Mouse (Mus musculus) neural tube, embryonic 14.5 days (tissue): ENCODE measurements at regions not wholly inside any gene's neighbourhood (a gene's known extent, or its start where the extent isn't known, plus 50 kb on each side); places are given as distances from the start of the nearest gene placed in this dataset.

ENCODE experiments used
- ATAC-seq: fragments of 200-750 bp; cut with Nextera tagmentation; 2 replicates; pipeline ENCODE4 v1.8.0; 2017; ENCODE audit warnings: low read depth, mild to moderate bottlenecking, moderate TSS enrichment, moderate library complexity
- H3K27ac ChIP-seq: fragments of 300-500 bp; sonication (generic); 2 replicates; pipeline ENCODE4 v1.5.1; 2014; ENCODE audit warnings: low read depth, mild to moderate bottlenecking, control low read depth, low read length, moderate library complexity, mixed read lengths
- H3K27me3 ChIP-seq: fragments of 300-500 bp; sonication (generic); 2 replicates; pipeline ENCODE4 v1.6.1; 2014; ENCODE audit warnings: low read length; ENCODE audit not compliant: control insufficient read depth, insufficient read depth
- H3K36me3 ChIP-seq: fragments of 300-500 bp; sonication (generic); 2 replicates; pipeline ENCODE4 v1.6.1; 2014; ENCODE audit warnings: low read length, mixed read lengths; ENCODE audit not compliant: control insufficient read depth, insufficient read depth
- H3K4me1 ChIP-seq: fragments of 300-500 bp; sonication (generic); 2 replicates; pipeline ENCODE4 v1.6.1; 2014; ENCODE audit warnings: low read length; ENCODE audit not compliant: control insufficient read depth, insufficient read depth
- H3K4me2 ChIP-seq: fragments of 300-500 bp; sonication (generic); 2 replicates; pipeline ENCODE4 v1.6.1; 2014; ENCODE audit warnings: mild to moderate bottlenecking, low read depth, low read length, control low read depth
- H3K4me3 ChIP-seq: fragments of 300-500 bp; sonication (generic); 2 replicates; pipeline ENCODE4 v1.5.1; 2014; ENCODE audit warnings: low read depth, low read length, control low read depth, mixed read lengths
- H3K9ac ChIP-seq: fragments of 300-500 bp; sonication (generic); replicated peaks from 2 replicates; pipeline ENCODE4 v1.6.1; 2014; ENCODE audit warnings: low read depth, mild to moderate bottlenecking, control low read depth, low read length, mixed read lengths
- H3K9me3 ChIP-seq: fragments of 300-500 bp; sonication (generic); 2 replicates; pipeline ENCODE4 v1.6.1; 2016; ENCODE audit warnings: low read length; ENCODE audit not compliant: control insufficient read depth
- WGBS: fragments of 180-500 bp; shearing (Covaris S2); extraction: QIAGEN DNeasy Blood & Tissue Kit; methylation state at CpG from one replicate; pipeline ENCODE4 v1.1.7; 2014; 5-methylcytosine and 5-hydroxymethylcytosine counted together

- WGBS = 74% methylated on average over 7 of the region's 7 CpGs
- no peak overlapping the region for H3K27ac ChIP-seq
- H3K36me3 ChIP-seq = no peaks in the 10 kb centered on the region
- no peak overlapping the region for H3K9ac ChIP-seq
- H3K4me1 ChIP-seq = 0 out of 2 replicates have a peak, but pooled peaks cover 2% of the 10 kb centered on the region
- H3K4me3 ChIP-seq = no peak overlapping the region
- no peak for ATAC-seq
- H3K4me2 ChIP-seq = no peak overlapping the region
- H3K9me3 ChIP-seq = no peaks in the 10 kb centered on the region
- H3K27me3 ChIP-seq = no peaks in the 10 kb centered on the region
Observed at GRCm38 (mm10) chr4:150717866-150718265, 65.9 kb upstream of the Slc45a1 start.

DNA sequence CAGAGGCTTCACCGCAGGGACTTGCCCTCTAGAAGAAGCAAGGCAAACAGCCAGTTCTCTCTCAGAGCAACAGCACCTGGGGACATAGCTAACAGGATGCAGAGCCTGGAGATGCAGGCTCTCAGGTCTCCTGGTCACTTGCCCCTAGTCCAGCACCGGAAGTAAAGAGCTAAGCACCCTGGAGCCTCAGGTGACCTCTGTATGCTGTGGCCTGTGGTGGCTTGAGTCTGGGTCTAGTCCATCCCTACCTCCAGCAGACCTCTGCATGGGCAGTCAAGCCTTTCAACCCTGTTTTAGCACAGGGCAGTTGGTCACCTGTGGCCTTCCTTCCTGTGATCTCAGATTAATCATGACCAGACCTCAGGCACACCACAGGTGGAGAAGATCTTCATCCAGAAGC is 63.1 kb upstream of the Slc45a1 start:
- WGBS = 84% methylated on average over 2 of the region's 2 CpGs
- H3K36me3 ChIP-seq = no peaks in the 10 kb centered on the region
- H3K9me3 ChIP-seq = no peaks in the 10 kb centered on the region
- no peak overlapping the region for H3K27ac ChIP-seq
- H3K27me3 ChIP-seq = no peaks in the 10 kb centered on the region
- H3K4me2 ChIP-seq = no peak overlapping the region
- no peak overlapping the region for H3K4me3 ChIP-seq
- 0 out of 2 replicates have a peak, but pooled peaks cover 2% of the 10 kb centered on the region for H3K4me1 ChIP-seq
- no peak for ATAC-seq
- no peak overlapping the region for H3K9ac ChIP-seq

GRCm38 (mm10) chr4:150713291-150713690 is 61.3 kb upstream of the Slc45a1 start:
- H3K9me3 ChIP-seq = no peaks in the 10 kb centered on the region
- peaks cover 8% of the 10 kb centered on the region; the same call in 1 of the 2 replicates for H3K4me1 ChIP-seq
- no peak overlapping the region for H3K27ac ChIP-seq
- WGBS = 58% methylated on average over 5 of the region's 5 CpGs
- no peak overlapping the region for H3K4me2 ChIP-seq
- no peak overlapping the region for H3K4me3 ChIP-seq
- no peak for ATAC-seq
- H3K27me3 ChIP-seq = no peaks in the 10 kb centered on the region
- no peak overlapping the region for H3K9ac ChIP-seq
- H3K36me3 ChIP-seq = no peaks in the 10 kb centered on the region

GRCm38 (mm10) chr4:150712856-150713255 is 60.9 kb upstream of the Slc45a1 start:
- Histone ChIP-seq H3K27ac (no peak overlapping the region), H3K4me1 (peaks cover 11% of the 10 kb centered on the region; the same call in 1 of the 2 replicates), H3K36me3 (no peaks in the 10 kb centered on the region), H3K4me2 (no peak overlapping the region), H3K4me3 (no peak overlapping the region), H3K27me3 (no peaks in the 10 kb centered on the region), H3K9me3 (no peaks in the 10 kb centered on the region), H3K9ac (no peak overlapping the region)
- WGBS = 74% methylated on average over 10 of the region's 10 CpGs
- no peak for ATAC-seq

DNA sequence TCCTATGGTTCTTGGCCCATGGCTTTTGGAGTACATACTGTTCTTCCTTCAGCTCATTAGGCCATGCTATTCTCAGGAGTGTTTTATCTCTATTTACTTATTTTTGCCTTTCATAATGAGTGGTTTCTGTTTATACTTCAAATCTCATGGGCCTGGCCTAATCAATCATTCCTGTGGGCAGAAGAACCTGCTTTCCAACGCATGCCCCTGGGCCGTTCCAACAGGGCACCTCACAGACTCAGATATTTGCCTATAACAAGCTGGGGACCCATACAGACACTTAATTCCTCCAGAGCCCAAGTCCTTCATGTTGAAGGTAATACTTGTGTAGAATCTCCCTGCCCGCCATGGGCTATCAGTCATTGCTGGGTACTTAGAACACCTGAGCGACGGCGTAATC is 59.7 kb upstream of the Slc45a1 start:
- H3K36me3 ChIP-seq = no peaks in the 10 kb centered on the region
- H3K9ac ChIP-seq = no peak overlapping the region
- H3K27ac ChIP-seq = no peak overlapping the region
- 93% methylated on average over 6 of the region's 6 CpGs for WGBS
- no peak for ATAC-seq
- no peak overlapping the region for H3K4me3 ChIP-seq
- H3K9me3 ChIP-seq = no peaks in the 10 kb centered on the region
- H3K4me2 ChIP-seq = no peak overlapping the region
- no peaks in the 10 kb centered on the region for H3K27me3 ChIP-seq
- peaks cover 9% of the 10 kb centered on the region; the same call in 1 of the 2 replicates for H3K4me1 ChIP-seq

DNA sequence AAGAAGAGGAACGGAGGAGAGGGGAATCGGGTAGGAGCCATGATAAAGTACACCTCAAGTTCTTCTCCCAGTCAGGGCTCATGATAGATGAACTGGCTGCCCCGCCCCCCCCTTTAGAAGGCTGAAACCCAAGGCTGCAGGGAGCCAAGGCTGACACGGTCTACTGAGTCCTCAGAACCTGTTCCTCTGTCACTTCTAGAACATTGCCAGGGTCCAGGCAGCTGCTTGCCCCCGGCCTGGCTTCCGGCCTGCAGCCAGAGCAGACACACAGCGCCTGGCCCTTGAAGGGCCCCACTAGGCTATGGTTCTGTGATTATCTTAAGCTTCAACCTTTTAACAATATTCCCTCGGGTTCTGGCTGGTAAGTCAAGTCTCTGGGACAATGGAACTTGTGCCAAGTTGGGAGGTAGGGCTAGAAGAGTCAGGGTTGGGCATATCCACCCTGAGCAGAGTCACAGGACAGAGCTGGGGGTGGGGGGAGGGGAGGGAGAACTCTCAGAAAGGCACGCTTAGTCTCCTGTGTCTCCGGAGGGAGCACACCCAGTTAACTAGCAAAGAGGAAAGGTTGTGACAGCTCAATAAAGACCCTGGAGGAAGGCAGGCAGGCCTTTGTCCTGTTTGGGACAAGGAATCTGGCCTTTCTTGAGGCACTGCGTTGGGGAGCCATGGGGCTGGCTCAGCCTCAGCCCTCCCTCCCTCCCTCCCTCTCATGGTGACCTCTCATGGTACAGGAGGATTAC is 57.6 kb upstream of the Slc45a1 start:
- Histone ChIP-seq H3K4me2 (no peak overlapping the region), H3K27me3 (no peaks in the 10 kb centered on the region), H3K9ac (no peak overlapping the region), H3K36me3 (no peaks in the 10 kb centered on the region), H3K4me3 (no peak overlapping the region), H3K9me3 (no peaks in the 10 kb centered on the region), H3K27ac (no peak overlapping the region), H3K4me1 (peaks cover 9% of the 10 kb centered on the region; the same call in 1 of the 2 replicates)
- WGBS = 29% methylated on average over 11 of the region's 11 CpGs
- no peak for ATAC-seq

DNA sequence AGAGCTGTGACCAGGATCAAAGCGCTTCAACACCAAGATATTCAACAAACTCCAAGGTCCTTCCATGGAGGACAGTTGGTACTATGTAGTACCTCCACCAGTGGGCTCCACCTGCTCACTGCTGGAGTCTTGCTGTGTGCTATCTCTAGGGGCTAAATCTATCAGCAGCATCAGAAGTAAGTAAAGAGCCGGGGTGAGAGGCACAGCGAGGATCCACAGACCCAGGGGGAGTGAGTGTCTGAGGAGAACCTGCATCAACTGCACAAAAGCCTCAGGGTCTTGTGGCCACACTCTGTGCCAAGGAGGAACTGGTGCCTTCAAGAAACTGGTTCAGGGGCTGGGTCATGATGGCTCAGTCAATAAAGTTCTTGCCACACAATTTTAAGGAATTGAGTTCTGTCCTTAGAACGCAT is 56.6 kb upstream of the Slc45a1 start:
- Histone ChIP-seq H3K9me3 (no peaks in the 10 kb centered on the region), H3K4me2 (no peak overlapping the region), H3K36me3 (no peaks in the 10 kb centered on the region), H3K27me3 (no peaks in the 10 kb centered on the region), H3K27ac (no peak overlapping the region), H3K9ac (no peak overlapping the region), H3K4me3 (no peak overlapping the region), H3K4me1 (peaks cover 9% of the 10 kb centered on the region; the same call in 1 of the 2 replicates)
- no peak for ATAC-seq
- 80% methylated on average over 4 of the region's 4 CpGs for WGBS

DNA sequence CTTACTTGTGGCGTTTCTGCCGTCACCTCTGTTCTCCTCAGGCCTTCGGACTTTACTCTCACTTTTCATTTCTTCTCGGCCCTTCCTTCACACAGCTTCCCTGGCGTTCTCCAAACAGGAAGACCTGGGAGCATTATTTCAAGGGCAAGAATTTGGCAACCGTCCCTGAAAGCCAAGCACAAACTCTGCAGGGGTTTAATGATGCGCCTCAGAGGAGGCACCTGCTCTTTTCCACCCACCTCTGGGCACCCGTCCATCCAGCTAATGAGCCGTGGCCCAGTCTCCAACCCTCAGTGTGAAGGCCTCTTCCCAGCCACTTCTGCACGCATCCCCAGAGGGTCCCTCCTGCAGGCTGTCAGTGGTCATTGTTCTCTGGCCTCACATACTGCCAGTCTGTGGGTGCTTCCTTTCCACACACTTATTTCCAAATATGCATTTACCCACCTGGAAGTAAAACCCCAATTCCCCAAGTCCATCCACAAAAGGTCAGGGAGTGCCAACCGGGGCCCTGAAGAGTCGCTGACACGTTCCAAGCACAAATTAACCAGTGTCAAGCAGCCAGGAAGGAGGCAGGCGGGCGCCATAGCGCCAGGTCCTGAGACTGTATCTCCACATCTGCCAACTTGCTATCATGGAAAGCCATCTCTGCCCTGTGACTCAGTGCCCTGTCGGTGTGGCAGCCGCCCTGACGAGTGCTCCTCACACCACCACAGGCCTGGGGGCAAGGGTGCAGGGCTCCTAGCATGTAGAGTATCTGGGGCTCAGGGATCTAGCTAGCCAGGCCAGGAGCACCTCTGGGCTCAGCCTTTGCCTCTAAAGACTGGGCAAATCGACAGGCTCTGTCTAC is 56.0 kb upstream of the Slc45a1 start:
- H3K4me2 ChIP-seq = no peak overlapping the region
- WGBS = 62% methylated on average over 20 of the region's 20 CpGs
- no peaks in the 10 kb centered on the region for H3K9me3 ChIP-seq
- H3K9ac ChIP-seq = no peak overlapping the region
- H3K4me3 ChIP-seq = no peak overlapping the region
- H3K27ac ChIP-seq = no peak overlapping the region
- H3K36me3 ChIP-seq = no peaks in the 10 kb centered on the region
- no peaks in the 10 kb centered on the region for H3K27me3 ChIP-seq
- ATAC-seq = no peak
- H3K4me1 ChIP-seq = peaks cover 9% of the 10 kb centered on the region; the same call in 1 of the 2 replicates
